ENCODE assay signal across 13 mouse cellular contexts in the genomic region with DNA sequence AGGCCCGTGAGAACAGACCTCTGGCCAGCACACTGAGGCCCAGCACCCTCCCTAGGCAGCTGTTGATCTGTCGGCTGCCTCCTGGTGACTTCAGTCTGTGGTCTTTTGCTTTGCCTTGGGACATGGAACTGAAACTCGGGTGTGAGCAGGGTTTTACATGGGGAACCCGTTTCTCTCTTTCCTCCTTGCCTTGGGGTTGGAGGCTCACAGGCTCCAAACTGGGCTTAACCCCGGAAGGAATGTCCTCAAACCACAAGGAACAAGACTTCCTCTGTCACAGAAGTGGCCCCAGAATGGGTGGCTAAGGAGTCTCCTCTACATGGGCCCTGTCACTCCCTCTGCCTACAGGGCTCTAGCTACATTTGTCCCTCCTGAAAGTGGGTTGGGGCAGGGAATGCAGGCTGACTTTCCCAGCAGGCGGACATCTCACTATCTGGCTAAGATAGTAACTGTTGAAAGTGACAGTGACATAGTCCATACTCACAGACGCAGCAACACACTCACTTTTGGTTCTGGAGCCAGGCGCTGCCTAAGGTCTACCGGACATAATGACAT. TPM values are rescaled to one million over a fixed set of nuclear protein-coding genes. Genes with fewer than 3 reads are reported as not detected.
DNase-seq lines count a peak whose midpoint lies in the region; ATAC-seq and TF ChIP-seq lines count a peak whose summit lies in the region.
"Had no signal": no experiment of that assay in that cellular context is flagged by ENCODE, and none has a peak within 500 bp of the region (broad histone marks: within the 10 kb centered on the region; RNA-seq: fewer than 3 reads in every experiment).

No protein-coding gene starts in this region.

- intact Hi-C loops in gastrocnemius, adult 2 months (cut with DNase I): no loop called here
- intact Hi-C loops in gastrocnemius, postnatal 36 days (cut with DNase I): no loop called here
- intact Hi-C loops in heart, postnatal 10 days (cut with DNase I): loop anchor here (2.0 kb wide), 2 partner anchors 28 to 38 kb away; no protein-coding TSS in a partner anchor

- no peaks in the 10 kb centered on the region for H3K36me3 ChIP-seq in limb, embryonic 10.5 days
- H3K36me3 ChIP-seq: hindbrain, embryonic 15.5 days; liver, embryonic 13.5 days; neural tube, embryonic 12.5 days had no signal

- peaks cover 51% of the 10 kb centered on the region for H3K27me3 ChIP-seq in limb, embryonic 10.5 days (ENCODE audit: low read depth, poor library complexity, severe bottlenecking)

- H3K4me3 ChIP-seq in gastrocnemius, adult 2 months: no peak overlapping the region
- H3K4me3 ChIP-seq in brown adipose tissue, adult 24 weeks (ENCODE audit: insufficient read depth, low read depth, low read length): no peak overlapping the region
- no peak overlapping the region for H3K4me3 ChIP-seq in limb, embryonic 10.5 days
- H3K4me3 ChIP-seq: forebrain, embryonic 13.5 days; hindbrain, embryonic 15.5 days; layer of hippocampus, adult 2 months; liver, embryonic 13.5 days; neural tube, embryonic 12.5 days had no signal

- no peak overlapping the region for H3K27ac ChIP-seq in gastrocnemius, adult 2 months
- peak overlapping the region; percentile 26; the same call in 1 of the 2 replicates for H3K27ac ChIP-seq in brown adipose tissue, adult 24 weeks (replicated peaks; ENCODE audit: low read depth, low read length)
- H3K27ac ChIP-seq in limb, embryonic 10.5 days: no peak overlapping the region
- H3K27ac ChIP-seq: forebrain, embryonic 13.5 days; hindbrain, embryonic 15.5 days; layer of hippocampus, adult 2 months; liver, embryonic 13.5 days; neural tube, embryonic 12.5 days had no signal

- TF ChIP-seq CTCF in gastrocnemius, adult 2 months (IDR thresholded peaks at IDR 0.05): no peak

- peak; percentile 88 for ATAC-seq in megakaryocyte, adult 5-6 weeks (ENCODE audit: poor library complexity, severe bottlenecking)

- H3K4me1 ChIP-seq in brown adipose tissue, adult 24 weeks (ENCODE audit: control insufficient read depth, insufficient read depth, insufficient read length, low read length): 0 out of 2 replicates have a peak, but pooled peaks cover 2% of the 10 kb centered on the region
- peaks cover 20% of the 10 kb centered on the region for H3K4me1 ChIP-seq in limb, embryonic 10.5 days

- WGBS in limb, embryonic 10.5 days: 73% methylated on average over 9 of the region's 9 CpGs

- peak; percentile 25 for DNase-seq in gastrocnemius, adult 2 months
- no peak for DNase-seq in gastrocnemius, postnatal 36 days
- DNase-seq in heart, postnatal 10 days: peak; percentile 68 to 84
- no peak for DNase-seq in urinary bladder, adult 18-20 months (ENCODE audit: low spot score in 2 of 2)
- DNase-seq in limb, embryonic 10.5 days (ENCODE audit: low spot score): no peak
- DNase-seq in adrenal gland, postnatal 36 days: no peak
- DNase-seq: liver, embryonic 13.5 days had no signal

- H3K9me3 ChIP-seq in limb, embryonic 10.5 days (replicated peaks): no peaks in the 10 kb centered on the region
- H3K9me3 ChIP-seq: forebrain, embryonic 13.5 days; hindbrain, embryonic 15.5 days; liver, embryonic 13.5 days; neural tube, embryonic 12.5 days had no signal

RNA-seq across cellular contexts. Expression of gene Ccdc186, which starts 47.5 kb away (rescaled TPM):
- total RNA-seq in gastrocnemius, adult 2 months (2021): 10 to 100 TPM; 23.1 to 26.7 TPM
- 10 to 100 TPM; 19.1 to 19.3 TPM for total RNA-seq in gastrocnemius, postnatal 36 days (2021)
- 13.5 and 19.8 TPM in 2 replicates for polyA plus RNA-seq in brown adipose tissue, adult 24 weeks (2012; ENCODE audit: insufficient read depth, insufficient read length, missing spikeins)
- 10 to 100 TPM; 22.2 to 29.6 TPM for total RNA-seq in heart, postnatal 10 days (2021)
- total RNA-seq in megakaryocyte, adult 5-6 weeks (2015): 16.1 and 18.6 TPM in 2 replicates
- total RNA-seq in megakaryocyte, adult 5-6 weeks (2017): 32.2 and 58.1 TPM in 2 replicates
- polyA plus RNA-seq in limb, embryonic 10.5 days (2016; fragmentation: Nextera tagmentation; extraction: Ambion mirVana): 11.5 and 15.9 TPM in 2 replicates
- total RNA-seq in adrenal gland, postnatal 36 days (2021): 10 to 100 TPM; 22.9 to 27.2 TPM

RNA-seq across cellular contexts. Expression of gene Tdrd1, which starts 51.5 kb away (rescaled TPM):
- not detected for total RNA-seq in gastrocnemius, adult 2 months (2021)
- not detected for total RNA-seq in gastrocnemius, postnatal 36 days (2021)
- polyA plus RNA-seq in brown adipose tissue, adult 24 weeks (2012; ENCODE audit: insufficient read depth, insufficient read length, missing spikeins): not detected in 2 replicates
- under 1 TPM; 0.07 to 0.10 TPM for total RNA-seq in heart, postnatal 10 days (2021)
- not detected in 2 replicates for total RNA-seq in megakaryocyte, adult 5-6 weeks (2015)
- 0.07 TPM in 1 of 2 replicates, not detected in the other for total RNA-seq in megakaryocyte, adult 5-6 weeks (2017)
- polyA plus RNA-seq in limb, embryonic 10.5 days (2016; fragmentation: Nextera tagmentation; extraction: Ambion mirVana): 0.84 and 0.98 TPM in 2 replicates
- under 1 TPM; 0.07 to 0.10 TPM for total RNA-seq in adrenal gland, postnatal 36 days (2021)

RNA-seq across cellular contexts. Expression of gene Adrb1, which starts 52.5 kb away (rescaled TPM):
- under 1 TPM; 0.11 to 0.13 TPM for total RNA-seq in gastrocnemius, adult 2 months (2021)
- total RNA-seq in gastrocnemius, postnatal 36 days (2021): under 1 TPM; 0.15 to 0.20 TPM
- 21.8 and 23.9 TPM in 2 replicates for polyA plus RNA-seq in brown adipose tissue, adult 24 weeks (2012; ENCODE audit: insufficient read depth, insufficient read length, missing spikeins)
- total RNA-seq in heart, postnatal 10 days (2021): 10 to 100 TPM; 22.7 to 30.3 TPM
- total RNA-seq in megakaryocyte, adult 5-6 weeks (2015): 0.09 and 0.11 TPM in 2 replicates
- total RNA-seq in megakaryocyte, adult 5-6 weeks (2017): 0.07 and 0.16 TPM in 2 replicates
- polyA plus RNA-seq in limb, embryonic 10.5 days (2016; fragmentation: Nextera tagmentation; extraction: Ambion mirVana): 0.16 TPM in 1 of 2 replicates, not detected in the other
- 1 to 10 TPM; 2.9 to 4.1 TPM for total RNA-seq in adrenal gland, postnatal 36 days (2021)

Comparison
In these comparisons a context has a peak if more than half of its experiments do, and no peak if none do; other contexts are left out.
1. DNase-seq: peak in gastrocnemius, adult 2 months (single experiment) and heart, postnatal 10 days (2 of 2); none in gastrocnemius, postnatal 36 days (0 of 2), urinary bladder, adult 18-20 months (0 of 2), limb, embryonic 10.5 days (single experiment) and adrenal gland, postnatal 36 days (0 of 2).
2. RNA of gene Adrb1, which starts 52.5 kb away (total RNA-seq): 22.7 to 30.3 TPM in heart, postnatal 10 days; 2.9 to 4.1 TPM in adrenal gland, postnatal 36 days, 0.15 to 0.20 TPM in gastrocnemius, postnatal 36 days, 0.11 to 0.13 TPM in gastrocnemius, adult 2 months and 0.07 to 0.16 TPM in megakaryocyte, adult 5-6 weeks; every median in the first group is over 4 times any median in the second.